Mouse (Mus musculus): ENCODE measurements at regions not wholly inside any gene's neighbourhood (a gene's known extent, or its start where the extent isn't known, plus 50 kb on each side); places are given as distances from the start of the nearest gene placed in this dataset.

- DNase-seq (ENCODE audit: low spot score in 2 of 2), result no peak
Observed at GRCm38 (mm10) chr6:8831204-8831603, 52.9 kb upstream of the Ica1 start.

- peak in 1 of 2 experiments; percentile 4 for DNase-seq (ENCODE audit: low spot score in 2 of 2)
Observed at GRCm38 (mm10) chr6:8832924-8833323, 54.6 kb upstream of the Ica1 start.

- DNase-seq (ENCODE audit: low spot score in 2 of 2), result no peak
Observed at GRCm38 (mm10) chr6:8853657-8854056, 75.4 kb upstream of the Ica1 start.

GRCm38 (mm10) chr6:8860581-8860980 is 82.3 kb upstream of the Ica1 start:
- no peak for DNase-seq (ENCODE audit: low spot score in 2 of 2)

- DNase-seq (ENCODE audit: low spot score in 2 of 2), result no peak
Observed at GRCm38 (mm10) chr6:8863843-8864620, 84.2 kb upstream of the Nxph1 start.

- no peak for DNase-seq (ENCODE audit: low spot score in 2 of 2)
Observed at GRCm38 (mm10) chr6:8877373-8878070, 70.7 kb upstream of the Nxph1 start.

GRCm38 (mm10) chr6:8893665-8894064 is 54.6 kb upstream of the Nxph1 start:
- no peak for DNase-seq (ENCODE audit: low spot score in 2 of 2)

GRCm38 (mm10) chr6:8896097-8896496 is 52.1 kb upstream of the Nxph1 start:
- DNase-seq (ENCODE audit: low spot score in 2 of 2), result no peak

- no peak for DNase-seq (ENCODE audit: low spot score in 2 of 2)
Observed at GRCm38 (mm10) chr6:8896822-8897221, 51.4 kb upstream of the Nxph1 start.

GRCm38 (mm10) chr6:8897334-8897733 is 50.9 kb upstream of the Nxph1 start:
- no peak for DNase-seq (ENCODE audit: low spot score in 2 of 2)

- no peak for DNase-seq (ENCODE audit: low spot score in 2 of 2)
Observed at GRCm38 (mm10) chr6:8898268-8898667, 50.0 kb upstream of the Nxph1 start.

Data from layer of hippocampus, adult 8-10 months (tissue).